Mouse (Mus musculus) limb, embryonic 14.5 days (tissue): Measurements from ENCODE around the gene Mpo. TPM values are rescaled to one million over a fixed set of nuclear protein-coding genes. Genes with fewer than 3 reads are reported as not detected.

ENCODE experiments used
- ATAC-seq: fragments of 200-750 bp; cut with Nextera tagmentation; 2 replicates; pipeline ENCODE4 v1.8.0; 2017; ENCODE audit warnings: low read depth, moderate number of reproducible peaks, moderate TSS enrichment; ENCODE audit not compliant: low FRiP score
- DNase-seq: peaks from one replicate; pipeline ENCODE4 v3.0.0-alpha.2; 2015; ENCODE audit warnings: low spot score
- H3K27ac ChIP-seq: fragments of 300-500 bp; sonication (generic); replicated peaks from 2 replicates; pipeline ENCODE4 v1.5.1; 2014; ENCODE audit warnings: low read depth, mild to moderate bottlenecking, low read length, moderate library complexity, mixed read lengths
- H3K27me3 ChIP-seq: fragments of 300-500 bp; sonication (generic); 2 replicates; pipeline ENCODE4 v1.6.1; 2014; ENCODE audit warnings: low read length, mixed read lengths; ENCODE audit not compliant: control insufficient read depth, insufficient read depth
- H3K36me3 ChIP-seq: fragments of 300-500 bp; sonication (generic); 2 replicates; pipeline ENCODE4 v1.6.1; 2014; ENCODE audit warnings: mild to moderate bottlenecking, low read length, moderate library complexity, mixed read lengths; ENCODE audit not compliant: control insufficient read depth, insufficient read depth
- H3K4me1 ChIP-seq: fragments of 300-500 bp; sonication (generic); 2 replicates; pipeline ENCODE4 v1.6.1; 2014; ENCODE audit warnings: antibody characterized with exemption, low read length, mixed read lengths; ENCODE audit not compliant: control insufficient read depth, insufficient read depth
- H3K4me2 ChIP-seq: fragments of 300-500 bp; sonication (generic); replicated peaks from 2 replicates; pipeline ENCODE4 v1.6.1; 2014; ENCODE audit warnings: low read depth, mild to moderate bottlenecking, low read length, moderate library complexity; ENCODE audit not compliant: severe bottlenecking
- H3K4me3 ChIP-seq: fragments of 300-500 bp; sonication (generic); replicated peaks from 2 replicates; pipeline ENCODE4 v1.5.1; 2014; ENCODE audit warnings: low read length
- H3K9ac ChIP-seq: fragments of 300-500 bp; sonication (generic); 2 replicates; pipeline ENCODE4 v1.6.1; 2014; ENCODE audit warnings: mild to moderate bottlenecking, low read depth, low read length, moderate library complexity; ENCODE audit not compliant: severe bottlenecking
- H3K9me3 ChIP-seq: fragments of 300-500 bp; sonication (generic); 2 replicates; pipeline ENCODE4 v1.6.1; 2016; ENCODE audit warnings: low read length; ENCODE audit not compliant: control insufficient read depth
- POLR2A ChIP-seq: fragments of 200-500 bp; IDR thresholded peaks from 2 replicates; pipeline ENCODE4 v1.8.0; 2012; ENCODE audit warnings: inconsistent platforms, mild to moderate bottlenecking, moderate library complexity, borderline replicate concordance; ENCODE audit not compliant: insufficient read depth, insufficient read length; ENCODE audit errors: extremely low read depth
- WGBS: fragments of 180-500 bp; shearing (Covaris S2); extraction: QIAGEN DNeasy Blood & Tissue Kit; methylation state at CpG from one replicate; pipeline ENCODE4 v1.1.7; 2014; 5-methylcytosine and 5-hydroxymethylcytosine counted together
- polyA plus RNA-seq, 2 experiments: library from polyadenylated mRNA; depleted of rRNA in 1 of 2; stranded (reverse) in 1 of 2; unstranded in 1 of 2; fragments of >200 nt; fragmentation: Nextera tagmentation in 1 of 2; extraction: Ambion mirVana in 1 of 2; gene quantifications; 2 replicates each; pipeline versions ENCODE4 v1.2.1 to v1.2.3; 2012 to 2014

Gene Mpo
- polyA plus RNA-seq, 2 experiments, result 1.1 to 1.7 TPM

GRCm38 (mm10) chr11:87772354-87772753 lies 21.0 kb upstream of the Mpo start:
- Histone ChIP-seq H3K4me3 (no peak overlapping the region), H3K4me2 (no peak overlapping the region), H3K27ac (no peak overlapping the region), H3K27me3 (no peaks in the 10 kb centered on the region), H3K36me3 (no peaks in the 10 kb centered on the region), H3K4me1 (no peaks in the 10 kb centered on the region), H3K9me3 (no peaks in the 10 kb centered on the region), H3K9ac (no peak overlapping the region)
- DNase-seq (no peak), ATAC-seq (no peak)
- WGBS, result 87% methylated on average over 3 of the region's 3 CpGs
- no peak for TF ChIP-seq POLR2A

GRCm38 (mm10) chr11:87778100-87778765 lies 15.1 kb upstream of the Mpo start:
- Histone ChIP-seq H3K9ac (peak overlapping the region; percentile 65), H3K9me3 (no peaks in the 10 kb centered on the region), H3K4me2 (peak overlapping the region; percentile 91), H3K4me3 (peak overlapping the region; percentile 40), H3K27ac (no peak overlapping the region), H3K4me1 (peaks cover 6% of the 10 kb centered on the region), H3K36me3 (no peaks in the 10 kb centered on the region), H3K27me3 (no peaks in the 10 kb centered on the region)
- peak; percentile 81 for DNase-seq
- 11% methylated on average over 27 of the region's 32 CpGs for WGBS
- peak; percentile 89 for ATAC-seq
- no peak for TF ChIP-seq POLR2A

GRCm38 (mm10) chr11:87778915-87779314 lies 14.5 kb upstream of the Mpo start:
- no peaks in the 10 kb centered on the region for H3K27me3 ChIP-seq
- no peak for ATAC-seq
- TF ChIP-seq POLR2A, result no peak
- H3K4me1 ChIP-seq, result peaks cover 6% of the 10 kb centered on the region
- H3K27ac ChIP-seq, result no peak overlapping the region
- no peaks in the 10 kb centered on the region for H3K36me3 ChIP-seq
- peak overlapping the region; percentile 40 for H3K4me3 ChIP-seq
- H3K4me2 ChIP-seq, result peak overlapping the region; percentile 91
- WGBS, result 33% methylated on average over 12 of the region's 12 CpGs
- no peak for DNase-seq
- peak overlapping the region; percentile 65 for H3K9ac ChIP-seq
- H3K9me3 ChIP-seq, result no peaks in the 10 kb centered on the region

GRCm38 (mm10) chr11:87779392-87779791 lies 14.0 kb upstream of the Mpo start:
- WGBS, result 81% methylated on average over 4 of the region's 4 CpGs
- DNase-seq, result no peak
- peaks cover 6% of the 10 kb centered on the region for H3K4me1 ChIP-seq
- no peaks in the 10 kb centered on the region for H3K36me3 ChIP-seq
- H3K27ac ChIP-seq, result no peak overlapping the region
- H3K4me2 ChIP-seq, result no peak overlapping the region
- no peaks in the 10 kb centered on the region for H3K9me3 ChIP-seq
- H3K27me3 ChIP-seq, result no peaks in the 10 kb centered on the region
- no peak for ATAC-seq
- no peak overlapping the region for H3K9ac ChIP-seq
- no peak for TF ChIP-seq POLR2A
- H3K4me3 ChIP-seq, result no peak overlapping the region

- H3K4me1 ChIP-seq, result peaks cover 6% of the 10 kb centered on the region
- DNase-seq, result no peak
- 83% methylated on average over 8 of the region's 8 CpGs for WGBS
- no peak overlapping the region for H3K4me3 ChIP-seq
- no peak for ATAC-seq
- TF ChIP-seq POLR2A, result no peak
- H3K27me3 ChIP-seq, result no peaks in the 10 kb centered on the region
- no peak overlapping the region for H3K9ac ChIP-seq
- no peaks in the 10 kb centered on the region for H3K9me3 ChIP-seq
- H3K4me2 ChIP-seq, result no peak overlapping the region
- no peaks in the 10 kb centered on the region for H3K36me3 ChIP-seq
- no peak overlapping the region for H3K27ac ChIP-seq
These were observed 13.3 kb upstream of the Mpo start for GRCm38 (mm10) chr11:87780130-87780529.
